Mouse (Mus musculus) lung, adult 18-20 months (tissue): ENCODE measurements around the gene Luc7l2.
"Not testable (repeated sequence)": the region's sequence is repeated elsewhere in the genome, so short reads cannot be mapped to it uniquely, and the experiment has no call there.

Experiments used
- DNase-seq, 2 experiments: peaks; one replicate each; pipeline ENCODE4 v3.0.0; 2022; ENCODE audit warnings: mixed read lengths in 2 of 2

Gene Luc7l2

GRCm38 (mm10) chr6:38551062-38551988, at the start of gene Luc7l2:
Gene Luc7l2 (plus strand): TSS chr6:38551334.
- DNase-seq = peak; percentile 96 to 97

GRCm38 (mm10) chr6:38512096-38512495, 39.0 kb upstream of the Luc7l2 start:
- no peak for DNase-seq

- DNase-seq = no peak
These were observed 38.3 kb upstream of the Luc7l2 start for GRCm38 (mm10) chr6:38512830-38513229.

GRCm38 (mm10) chr6:38515201-38515600, 35.9 kb upstream of the Luc7l2 start:
- no peak for DNase-seq

- DNase-seq = peak; percentile 14 to 43
These were observed 27.3 kb upstream of the Luc7l2 start for GRCm38 (mm10) chr6:38523851-38524250.

GRCm38 (mm10) chr6:38531211-38531820, 19.8 kb upstream of the Luc7l2 start:
- DNase-seq = peak; percentile 31 to 42

- no peak for DNase-seq
These were observed 18.4 kb upstream of the Luc7l2 start for GRCm38 (mm10) chr6:38532500-38533420.

- peak; percentile 99 for DNase-seq
These were observed 17.4 kb upstream of the Luc7l2 start, which contains the start of gene Fmc1 for GRCm38 (mm10) chr6:38533428-38534405. Gene Fmc1 (plus strand): TSS chr6:38533502.

- DNase-seq = peak; percentile 96 to 98
These were observed 16.3 kb upstream of the Luc7l2 start for GRCm38 (mm10) chr6:38534640-38535365.

- no peak for DNase-seq
These were observed 15.8 kb upstream of the Luc7l2 start for GRCm38 (mm10) chr6:38535366-38535690.

GRCm38 (mm10) chr6:38535788-38536187, 15.3 kb upstream of the Luc7l2 start:
- no peak for DNase-seq

- DNase-seq = not testable (repeated sequence)
These were observed 7.0 kb upstream of the Luc7l2 start for GRCm38 (mm10) chr6:38544141-38544540.

GRCm38 (mm10) chr6:38547005-38547404, 4.1 kb upstream of the Luc7l2 start:
- DNase-seq = not testable (repeated sequence)

- DNase-seq = no peak
These were observed 3.4 kb upstream of the Luc7l2 start for GRCm38 (mm10) chr6:38547707-38548106.

GRCm38 (mm10) chr6:38548595-38548994, 2.5 kb upstream of the Luc7l2 start:
- not testable (repeated sequence) for DNase-seq

- not testable (repeated sequence) for DNase-seq
These were observed 1.3 kb upstream of the Luc7l2 start for GRCm38 (mm10) chr6:38549840-38550239.

GRCm38 (mm10) chr6:38550250-38551061, 678 bp upstream of the Luc7l2 start:
- DNase-seq = peak; percentile 83 to 87

- DNase-seq = peak; percentile 99
These were observed 978 bp downstream of the Luc7l2 start for GRCm38 (mm10) chr6:38551989-38552635.

- DNase-seq = no peak
These were observed 1.5 kb downstream of the Luc7l2 start for GRCm38 (mm10) chr6:38552636-38553000.

GRCm38 (mm10) chr6:38576096-38576495, 25.0 kb downstream of the Luc7l2 start:
- DNase-seq = no peak
